Mouse (Mus musculus) kidney, embryonic 16.5 days (tissue): Measurements from ENCODE around the gene Unc13b. TPM values are rescaled to one million over a fixed set of nuclear protein-coding genes. Genes with fewer than 3 reads are reported as not detected.
A peak's percentile ranks its signal among the peaks of the same experiment; 100 is the strongest.

Source experiments
- ATAC-seq: fragments of 200-750 bp; cut with Nextera tagmentation; 2 replicates; pipeline ENCODE4 v1.8.0; 2017; ENCODE audit warnings: moderate TSS enrichment; ENCODE audit not compliant: low FRiP score, low TSS enrichment
- H3K27ac ChIP-seq: fragments of 300-500 bp; sonication (generic); 2 replicates; pipeline ENCODE4 v1.5.1; 2014; ENCODE audit warnings: low read length
- H3K27me3 ChIP-seq: fragments of 300-500 bp; sonication (generic); 2 replicates; pipeline ENCODE4 v1.6.1; 2014; ENCODE audit warnings: low read length, control low read depth, mixed read lengths; ENCODE audit not compliant: insufficient read depth
- H3K36me3 ChIP-seq: fragments of 300-500 bp; sonication (generic); 2 replicates; pipeline ENCODE4 v1.6.1; 2014; ENCODE audit warnings: low read length, control low read depth, mixed read lengths; ENCODE audit not compliant: insufficient read depth
- H3K4me1 ChIP-seq: fragments of 300-500 bp; sonication (generic); 2 replicates; pipeline ENCODE4 v1.6.1; 2014; ENCODE audit warnings: low read length, control low read depth, mixed read lengths; ENCODE audit not compliant: insufficient read depth
- H3K4me2 ChIP-seq: fragments of 300-500 bp; sonication (generic); replicated peaks from 2 replicates; pipeline ENCODE4 v1.6.1; 2014; ENCODE audit warnings: low read depth, low read length
- H3K4me3 ChIP-seq: fragments of 300-500 bp; sonication (generic); 2 replicates; pipeline ENCODE4 v1.5.1; 2014; ENCODE audit warnings: mild to moderate bottlenecking, low read length
- H3K9ac ChIP-seq: fragments of 300-500 bp; sonication (generic); replicated peaks from 2 replicates; pipeline ENCODE4 v1.6.1; 2014; ENCODE audit warnings: low read length
- H3K9me3 ChIP-seq: fragments of 300-500 bp; sonication (generic); 2 replicates; pipeline ENCODE4 v1.6.1; 2016; ENCODE audit warnings: low read length, control low read depth
- whole genome bisulfite sequencing: fragments of 180-500 bp; shearing (Covaris S2); extraction: QIAGEN DNeasy Blood & Tissue Kit; methylation state at CpG from one replicate; pipeline ENCODE4 v1.1.7; 2014; 5-methylcytosine and 5-hydroxymethylcytosine counted together
- polyA plus RNA-seq: library from polyadenylated mRNA; unstranded; fragments of >200 nt; fragmentation: Nextera tagmentation; extraction: Ambion mirVana; gene quantifications from 2 replicates; pipeline ENCODE4 v1.2.1, GENCODE M21; 2015

The Unc13b gene
- polyA plus RNA-seq, 1 experiment from 2014 or later: 6.8 TPM

DNA sequence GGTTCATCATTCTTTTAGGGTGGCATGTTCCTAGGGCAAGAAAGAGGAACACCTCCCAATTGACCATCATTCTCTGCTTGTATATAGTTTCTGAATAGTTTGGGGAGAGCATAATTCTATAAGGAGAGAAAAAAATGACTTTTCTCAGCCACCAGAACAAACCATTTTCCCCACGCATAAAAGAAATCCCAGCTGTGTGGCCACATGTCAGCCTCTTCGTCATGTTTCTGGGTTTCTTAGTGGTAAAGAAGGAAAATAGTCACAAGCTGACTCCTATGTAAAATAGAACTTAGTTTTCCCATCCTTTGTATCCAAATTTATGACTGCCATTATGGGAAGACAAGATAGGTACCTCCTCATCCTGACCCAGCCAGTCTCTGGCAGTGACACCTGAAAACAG, 146.2 kb downstream of the Unc13b start:
- Histone ChIP-seq H3K4me3 (no peak overlapping the region), H3K27ac (no peak overlapping the region), H3K9ac (no peak overlapping the region), H3K9me3 (peaks cover 5% of the 10 kb centered on the region; the same call in 1 of the 2 replicates), H3K4me2 (no peak overlapping the region), H3K27me3 (no peaks in the 10 kb centered on the region), H3K36me3 (peaks cover 3% of the 10 kb centered on the region; the same call in 1 of the 2 replicates), H3K4me1 (no peaks in the 10 kb centered on the region)
- ATAC-seq: no peak
- 78% methylated on average over 2 of the region's 2 CpGs for WGBS

DNA sequence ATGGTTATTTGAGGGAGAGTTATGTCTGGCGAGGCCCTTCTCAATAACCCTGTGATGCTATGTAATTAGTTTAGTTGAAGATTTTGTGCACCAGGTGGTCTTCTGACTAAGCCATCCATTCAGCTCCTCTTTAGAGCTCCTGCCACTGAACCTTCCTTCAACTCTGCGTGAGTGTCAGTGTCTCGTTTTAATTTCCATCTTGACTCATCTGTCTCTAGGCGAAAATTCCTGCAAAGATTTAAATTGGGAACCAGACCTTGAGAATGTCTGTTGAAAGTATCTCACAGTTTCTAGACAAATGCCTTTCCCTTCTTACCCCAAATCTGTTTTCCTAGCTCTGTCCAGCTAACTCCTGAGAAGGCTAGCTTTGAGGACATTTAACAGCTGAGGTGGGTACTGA, 146.8 kb downstream of the Unc13b start:
- no peak for ATAC-seq
- H3K9me3 ChIP-seq: peaks cover 5% of the 10 kb centered on the region; the same call in 1 of the 2 replicates
- H3K4me2 ChIP-seq: no peak overlapping the region
- no peaks in the 10 kb centered on the region for H3K4me1 ChIP-seq
- no peak overlapping the region for H3K27ac ChIP-seq
- no peaks in the 10 kb centered on the region for H3K27me3 ChIP-seq
- H3K9ac ChIP-seq: no peak overlapping the region
- WGBS: 54% methylated on average over 4 of the region's 4 CpGs
- H3K4me3 ChIP-seq: no peak overlapping the region
- H3K36me3 ChIP-seq: peaks cover 3% of the 10 kb centered on the region; the same call in 1 of the 2 replicates

DNA sequence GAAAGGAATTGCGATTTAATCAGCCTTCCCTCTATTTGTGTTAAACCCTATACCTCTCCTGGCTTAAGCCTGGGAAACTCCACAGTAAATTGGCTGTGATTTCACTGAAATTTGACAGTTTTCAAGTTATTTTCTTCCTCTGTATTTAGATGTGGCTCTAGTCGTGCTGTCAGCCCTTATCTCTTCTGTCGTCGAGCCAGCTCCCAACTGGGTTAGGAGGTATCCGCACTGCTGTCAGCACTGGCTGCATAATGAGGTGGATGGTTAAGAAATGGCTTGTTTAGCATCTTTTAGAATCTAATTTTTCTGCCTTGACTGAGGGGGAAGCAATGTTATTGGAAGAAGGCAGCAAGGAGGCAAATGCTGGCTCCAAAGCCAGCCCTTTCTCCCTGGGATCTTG, 148.2 kb downstream of the Unc13b start:
- Histone ChIP-seq H3K36me3 (peaks cover under 1% of the 10 kb centered on the region; the same call in 1 of the 2 replicates), H3K27ac (no peak overlapping the region), H3K4me2 (no peak overlapping the region), H3K27me3 (no peaks in the 10 kb centered on the region), H3K4me3 (no peak overlapping the region), H3K9me3 (peaks cover under 1% of the 10 kb centered on the region; the same call in 1 of the 2 replicates), H3K9ac (no peak overlapping the region), H3K4me1 (no peaks in the 10 kb centered on the region)
- 57% methylated on average over 5 of the region's 5 CpGs for whole genome bisulfite sequencing
- no peak for ATAC-seq

DNA sequence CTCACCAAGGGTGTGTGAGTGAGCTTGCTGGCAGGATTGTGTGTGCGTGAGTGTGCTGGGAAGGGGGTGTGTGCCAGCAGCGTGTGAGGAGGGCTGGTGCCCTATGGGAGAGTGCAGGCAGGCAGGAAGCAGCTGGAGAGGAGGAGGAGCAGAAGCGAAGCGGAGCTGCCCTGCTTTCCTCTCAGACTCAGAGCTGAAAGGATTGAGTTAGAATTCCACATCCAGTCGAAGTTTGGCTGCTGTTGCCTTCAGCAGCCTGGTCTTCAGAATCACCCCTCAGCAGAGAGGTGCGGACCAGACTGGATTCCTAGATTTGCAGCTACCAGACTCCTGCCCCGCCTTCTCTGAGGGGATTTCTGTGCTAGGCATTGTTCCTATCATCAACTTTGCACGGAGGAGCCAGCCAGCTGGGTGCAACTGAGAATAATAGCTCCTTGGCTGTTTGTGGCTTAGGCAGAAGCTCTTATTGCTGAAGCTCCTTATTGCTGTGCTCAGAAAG, 150.4 kb downstream of the Unc13b start:
- Histone ChIP-seq H3K27me3 (no peaks in the 10 kb centered on the region), H3K4me2 (peak overlapping the region; percentile 49), H3K36me3 (no peaks in the 10 kb centered on the region), H3K4me1 (no peaks in the 10 kb centered on the region), H3K9ac (peak overlapping the region; percentile 50), H3K9me3 (no peaks in the 10 kb centered on the region), H3K27ac (no peak overlapping the region), H3K4me3 (peak overlapping the region; percentile 20)
- 13% methylated on average over 8 of the region's 8 CpGs for WGBS
- peak; percentile 54; the same call in 1 of the 2 replicates for ATAC-seq

DNA sequence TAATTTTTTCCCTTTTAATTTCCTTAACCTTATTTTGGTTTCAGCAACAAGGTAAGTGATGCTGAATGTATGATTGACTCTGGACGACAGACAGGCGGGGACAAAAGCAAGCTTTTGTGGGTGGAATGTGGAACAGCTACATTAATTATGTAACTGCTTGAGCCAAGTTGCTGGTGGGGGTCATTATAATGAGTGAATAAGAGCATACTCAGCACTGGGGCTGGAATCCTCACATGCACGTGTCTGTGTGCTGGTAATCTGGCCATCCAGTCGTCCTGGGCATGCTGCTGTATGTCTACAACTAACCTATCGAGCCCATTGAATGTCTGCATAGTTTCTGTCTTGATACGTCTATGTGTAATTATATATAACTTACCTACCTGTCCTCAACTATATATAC, 150.9 kb downstream of the Unc13b start:
- peak overlapping the region; percentile 50; the same call in 1 of the 2 replicates for H3K9ac ChIP-seq
- H3K9me3 ChIP-seq: no peaks in the 10 kb centered on the region
- H3K27ac ChIP-seq: no peak overlapping the region
- peak overlapping the region; percentile 20; the same call in 1 of the 2 replicates for H3K4me3 ChIP-seq
- WGBS: 52% methylated on average over 6 of the region's 6 CpGs
- no peaks in the 10 kb centered on the region for H3K4me1 ChIP-seq
- no peaks in the 10 kb centered on the region for H3K27me3 ChIP-seq
- no peak for ATAC-seq
- H3K4me2 ChIP-seq: peak overlapping the region; percentile 49
- no peaks in the 10 kb centered on the region for H3K36me3 ChIP-seq

DNA sequence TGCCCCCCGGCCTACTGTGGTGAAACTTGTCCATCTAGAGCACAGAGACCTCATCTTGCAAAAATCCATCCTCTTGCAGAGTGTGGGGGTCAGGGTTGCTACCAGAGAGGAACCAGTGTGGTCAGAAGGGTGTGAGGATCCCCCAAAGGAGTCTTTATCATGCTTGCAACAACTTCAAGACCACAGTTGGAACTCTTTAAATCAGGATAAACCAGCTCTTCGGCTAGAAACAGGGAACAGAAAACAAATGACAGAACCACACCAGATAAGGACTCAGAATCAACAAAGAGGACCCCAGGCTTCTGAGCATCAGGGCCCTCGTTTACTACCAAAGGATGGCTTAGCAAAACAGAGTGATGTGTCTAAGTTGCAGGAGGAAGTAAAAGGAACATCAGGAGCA, 157.7 kb downstream of the Unc13b start:
- H3K9me3 ChIP-seq: no peaks in the 10 kb centered on the region
- 75% methylated on average over 3 of the region's 3 CpGs for WGBS
- H3K4me3 ChIP-seq: no peak overlapping the region
- no peak overlapping the region for H3K9ac ChIP-seq
- H3K36me3 ChIP-seq: no peaks in the 10 kb centered on the region
- H3K4me1 ChIP-seq: no peaks in the 10 kb centered on the region
- no peak overlapping the region for H3K27ac ChIP-seq
- ATAC-seq: no peak
- no peak overlapping the region for H3K4me2 ChIP-seq
- H3K27me3 ChIP-seq: no peaks in the 10 kb centered on the region

DNA sequence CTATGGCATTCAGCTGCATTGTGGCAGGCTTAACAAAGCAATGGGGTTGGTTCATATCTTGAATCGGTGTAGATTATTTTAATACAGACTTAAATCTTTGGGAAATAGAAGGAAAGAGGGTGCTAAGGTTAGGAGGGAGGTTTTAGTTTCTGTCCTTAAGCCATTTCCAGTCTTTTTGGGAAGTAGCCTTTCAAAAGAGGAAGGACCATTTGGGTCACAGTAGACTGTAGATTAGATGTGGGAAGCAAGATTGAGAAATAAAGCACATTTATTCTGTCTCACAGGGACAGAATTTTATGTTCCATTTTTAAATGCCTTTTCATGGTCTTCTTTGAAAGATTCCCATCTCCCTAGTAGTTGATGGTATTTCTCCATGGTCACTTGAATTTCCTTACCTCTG, 159.2 kb downstream of the Unc13b start:
- no peak overlapping the region for H3K4me3 ChIP-seq
- no peaks in the 10 kb centered on the region for H3K27me3 ChIP-seq
- no peak overlapping the region for H3K4me2 ChIP-seq
- H3K9ac ChIP-seq: no peak overlapping the region
- no peak for ATAC-seq
- H3K9me3 ChIP-seq: no peaks in the 10 kb centered on the region
- H3K36me3 ChIP-seq: no peaks in the 10 kb centered on the region
- 100% methylated on average over 1 of the region's 1 CpGs for WGBS
- no peaks in the 10 kb centered on the region for H3K4me1 ChIP-seq
- no peak overlapping the region for H3K27ac ChIP-seq

DNA sequence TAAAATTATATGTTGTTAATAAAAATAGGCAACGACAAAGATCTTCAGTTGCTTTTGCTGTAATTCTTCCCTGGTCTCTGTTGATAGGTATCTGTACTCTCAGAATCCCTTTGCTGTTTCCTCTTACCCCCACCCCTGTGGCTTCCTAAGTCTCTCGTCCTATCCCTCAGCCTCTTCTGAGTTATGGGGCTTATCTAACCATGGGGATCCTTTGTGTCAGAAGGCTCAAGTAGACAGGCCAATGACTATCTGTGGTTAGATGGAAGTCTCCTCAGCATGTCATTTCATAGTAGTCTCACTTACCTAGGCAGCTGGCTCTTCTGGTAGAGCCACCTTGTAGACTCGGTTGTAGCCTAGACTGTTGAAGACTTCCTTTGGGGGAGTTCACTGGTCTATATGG, 173.1 kb downstream of the Unc13b start:
- H3K27ac ChIP-seq: no peak overlapping the region

DNA sequence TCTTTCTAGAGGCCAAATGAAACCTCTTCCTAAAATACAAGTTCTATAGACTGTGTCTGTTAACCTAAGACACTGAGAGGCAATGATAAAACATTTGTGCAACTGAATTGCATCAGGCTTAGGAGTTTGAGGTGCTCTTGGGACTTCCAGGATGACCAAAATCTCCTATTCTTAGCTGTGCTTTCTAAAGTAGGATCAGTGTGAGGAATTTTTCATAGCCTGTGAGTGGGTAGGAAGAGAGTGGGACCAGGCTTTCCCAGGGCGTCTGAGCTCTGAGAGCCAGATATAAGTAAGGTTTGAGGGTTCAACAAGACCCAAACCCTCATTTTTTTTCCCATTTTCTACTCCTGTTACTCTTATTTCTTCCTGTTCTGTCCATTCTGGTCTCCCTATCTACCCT, 174.2 kb downstream of the Unc13b start:
- Histone ChIP-seq H3K4me3 (no peak overlapping the region), H3K27ac (no peak overlapping the region), H3K4me2 (no peak overlapping the region), H3K27me3 (no peaks in the 10 kb centered on the region), H3K9ac (no peak overlapping the region), H3K9me3 (no peaks in the 10 kb centered on the region), H3K36me3 (no peaks in the 10 kb centered on the region), H3K4me1 (no peaks in the 10 kb centered on the region)
- no peak for ATAC-seq
- WGBS: 82% methylated on average over 1 of the region's 1 CpGs

More for the DNA sequence above, 173.1 kb downstream of the Unc13b start:
- ATAC-seq: no peak
- Histone ChIP-seq H3K4me2 (no peak overlapping the region), H3K27me3 (no peaks in the 10 kb centered on the region), H3K4me3 (no peak overlapping the region), H3K9ac (no peak overlapping the region), H3K9me3 (no peaks in the 10 kb centered on the region), H3K4me1 (no peaks in the 10 kb centered on the region), H3K36me3 (no peaks in the 10 kb centered on the region)
- WGBS: 86% methylated on average over 3 of the region's 3 CpGs

DNA sequence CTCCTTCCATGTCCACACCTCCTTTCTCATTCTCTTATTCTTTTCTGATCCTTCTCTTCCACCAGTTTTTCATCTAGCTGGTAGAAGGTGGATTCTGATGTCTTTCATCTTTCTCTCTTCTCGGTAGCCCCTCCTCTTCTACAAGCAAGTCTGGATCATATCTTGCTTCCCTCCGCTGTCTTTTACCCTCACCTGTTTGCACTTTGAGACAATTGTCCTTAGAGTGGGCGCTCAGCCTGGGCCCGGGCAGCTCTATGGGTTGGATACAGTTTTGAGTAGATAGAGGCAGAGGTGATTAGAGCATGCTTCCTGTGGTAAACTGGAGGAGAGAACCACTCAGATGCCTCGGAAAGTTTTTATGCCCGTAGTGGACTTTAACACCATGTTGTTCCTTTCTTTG, 174.7 kb downstream of the Unc13b start:
- Histone ChIP-seq H3K27ac (no peak overlapping the region), H3K4me3 (no peak overlapping the region), H3K36me3 (no peaks in the 10 kb centered on the region), H3K4me1 (no peaks in the 10 kb centered on the region), H3K27me3 (no peaks in the 10 kb centered on the region), H3K9me3 (no peaks in the 10 kb centered on the region), H3K4me2 (no peak overlapping the region), H3K9ac (no peak overlapping the region)
- 88% methylated on average over 6 of the region's 6 CpGs for WGBS
- ATAC-seq: no peak
